ENCODE assay signal across 10 mouse cellular contexts in genomic region chr4:63405051-63405450, GRCm38 (mm10). TPM values are rescaled to one million over a fixed set of nuclear protein-coding genes. Genes with fewer than 3 reads are reported as not detected.
DNase-seq lines count a peak whose midpoint lies in the region; ATAC-seq lines count a peak whose summit lies in the region.
"Had no signal": no experiment of that assay in that cellular context is flagged by ENCODE, and none has a peak within 500 bp of the region (broad histone marks: within the 10 kb centered on the region; RNA-seq: fewer than 3 reads in every experiment).

No protein-coding gene starts in this region.

- no peak overlapping the region for H3K4me3 ChIP-seq in midbrain, embryonic 13.5 days (replicated peaks)
- H3K4me3 ChIP-seq in midbrain, embryonic 15.5 days, result no peak overlapping the region
- H3K4me3 ChIP-seq in forebrain, embryonic 14.5 days (ENCODE audit: low read depth, low read length), result no peak overlapping the region
- no peak overlapping the region for H3K4me3 ChIP-seq in kidney, embryonic 14.5 days (ENCODE audit: low read length)

- no peak overlapping the region for H3K4me2 ChIP-seq in midbrain, embryonic 13.5 days (replicated peaks)
- H3K4me2 ChIP-seq in midbrain, embryonic 15.5 days, result no peak overlapping the region
- H3K4me2 ChIP-seq in forebrain, embryonic 14.5 days (ENCODE audit: low read length), result peak overlapping the region; percentile 16; the same call in 1 of the 2 replicates
- no peak overlapping the region for H3K4me2 ChIP-seq in kidney, embryonic 14.5 days (replicated peaks; ENCODE audit: low read depth, low read length)

- H3K27me3 ChIP-seq in midbrain, embryonic 13.5 days, result no peaks in the 10 kb centered on the region
- H3K27me3 ChIP-seq in midbrain, embryonic 15.5 days (replicated peaks), result no peaks in the 10 kb centered on the region
- H3K27me3 ChIP-seq in forebrain, embryonic 14.5 days (replicated peaks; ENCODE audit: control insufficient read depth, insufficient read depth, low read length), result no peaks in the 10 kb centered on the region
- H3K27me3 ChIP-seq in kidney, embryonic 14.5 days (ENCODE audit: control insufficient read depth, insufficient read depth, low read length), result no peaks in the 10 kb centered on the region

- 25% methylated on average over 7 of the region's 7 CpGs for WGBS in midbrain, embryonic 13.5 days
- WGBS in midbrain, embryonic 15.5 days, result 11% methylated on average over 7 of the region's 7 CpGs
- 7% methylated on average over 7 of the region's 7 CpGs for WGBS in forebrain, embryonic 14.5 days
- WGBS in kidney, embryonic 14.5 days, result 15% methylated on average over 7 of the region's 7 CpGs

- H3K27ac ChIP-seq in midbrain, embryonic 13.5 days, result peak overlapping the region; percentile 45
- H3K27ac ChIP-seq in midbrain, embryonic 15.5 days, result no peak overlapping the region
- peak overlapping the region; percentile 92 for H3K27ac ChIP-seq in forebrain, embryonic 14.5 days (ENCODE audit: low read depth, low read length)
- H3K27ac ChIP-seq in kidney, embryonic 14.5 days (ENCODE audit: low read depth, low read length), result no peak overlapping the region

- peak; percentile 84 for DNase-seq in forebrain, embryonic 14.5 days (ENCODE audit: low spot score)
- DNase-seq in thymus, postnatal 4 days, result peak; percentile 70
- no peak for DNase-seq in right cerebral cortex, postnatal 25 days
- no peak for DNase-seq in c-Kit-positive CD71-positive TER-119-positive erythroid progenitor cells, embryonic 14.5 days (ENCODE audit: low spot score)

- H3K9ac ChIP-seq in midbrain, embryonic 13.5 days (replicated peaks), result no peak overlapping the region
- no peak overlapping the region for H3K9ac ChIP-seq in midbrain, embryonic 15.5 days
- no peak overlapping the region for H3K9ac ChIP-seq in forebrain, embryonic 14.5 days (ENCODE audit: low read length)
- no peak overlapping the region for H3K9ac ChIP-seq in kidney, embryonic 14.5 days (ENCODE audit: low read depth, low read length)

- peaks cover 73% of the 10 kb centered on the region for H3K4me1 ChIP-seq in midbrain, embryonic 13.5 days (replicated peaks)
- H3K4me1 ChIP-seq in midbrain, embryonic 15.5 days, result peaks cover 53% of the 10 kb centered on the region
- H3K4me1 ChIP-seq in forebrain, embryonic 14.5 days (ENCODE audit: control insufficient read depth, insufficient read depth, low read length), result peaks cover 70% of the 10 kb centered on the region
- peaks cover 51% of the 10 kb centered on the region for H3K4me1 ChIP-seq in kidney, embryonic 14.5 days (ENCODE audit: control insufficient read depth, insufficient read depth, low read length)

- peak; percentile 1; the same call in 1 of the 2 replicates for ATAC-seq in midbrain, embryonic 13.5 days
- no peak for ATAC-seq in midbrain, embryonic 15.5 days (replicated peaks)
- ATAC-seq in forebrain, embryonic 14.5 days, result peak; percentile 38
- peak; percentile 18 for ATAC-seq in megakaryocyte progenitor cell, adult 5-6 weeks (replicated peaks; ENCODE audit: poor library complexity)
- ATAC-seq in kidney, embryonic 14.5 days (ENCODE audit: low FRiP score, low TSS enrichment), result no peak

- no peaks in the 10 kb centered on the region for H3K36me3 ChIP-seq in midbrain, embryonic 13.5 days
- H3K36me3 ChIP-seq in midbrain, embryonic 15.5 days (replicated peaks), result no peaks in the 10 kb centered on the region
- peaks cover 3% of the 10 kb centered on the region; the same call in 1 of the 2 replicates for H3K36me3 ChIP-seq in forebrain, embryonic 14.5 days (ENCODE audit: control insufficient read depth, insufficient read depth, low read length)
- H3K36me3 ChIP-seq in kidney, embryonic 14.5 days (ENCODE audit: control insufficient read depth, insufficient read depth, low read length), result no peaks in the 10 kb centered on the region

- no peaks in the 10 kb centered on the region for H3K9me3 ChIP-seq in midbrain, embryonic 13.5 days
- H3K9me3 ChIP-seq in midbrain, embryonic 15.5 days, result no peaks in the 10 kb centered on the region
- no peaks in the 10 kb centered on the region for H3K9me3 ChIP-seq in forebrain, embryonic 14.5 days (replicated peaks; ENCODE audit: control insufficient read depth, low read length)
- no peaks in the 10 kb centered on the region for H3K9me3 ChIP-seq in kidney, embryonic 14.5 days (ENCODE audit: control insufficient read depth, low read length)

RNA-seq across cellular contexts. Expression of gene Akna, which starts 1.9 kb away (rescaled TPM):
- polyA plus RNA-seq in midbrain, embryonic 13.5 days (2015; fragmentation: Nextera tagmentation; extraction: Ambion mirVana), result 10.7 and 11.8 TPM in 2 replicates
- polyA plus RNA-seq in midbrain, embryonic 15.5 days (2015; fragmentation: Nextera tagmentation; extraction: Ambion mirVana), result 7.0 and 7.7 TPM in 2 replicates
- 5.7 and 8.5 TPM in 2 replicates for polyA plus RNA-seq in forebrain, embryonic 14.5 days (2014; fragmentation: Nextera tagmentation; extraction: Ambion mirVana)
- 20.9 and 26.7 TPM in 2 replicates for total RNA-seq in megakaryocyte progenitor cell, adult 5-6 weeks (2015)
- 11.8 and 13.7 TPM in 2 replicates for total RNA-seq in megakaryocyte progenitor cell, adult 5-6 weeks (2017)
- 4.1 and 7.3 TPM in 2 replicates for polyA plus RNA-seq in kidney, embryonic 14.5 days (2014; fragmentation: Nextera tagmentation; extraction: Ambion mirVana)

RNA-seq across cellular contexts. Expression of gene Orm2, which starts 42.8 kb away (rescaled TPM):
- polyA plus RNA-seq in midbrain, embryonic 13.5 days (2015; fragmentation: Nextera tagmentation; extraction: Ambion mirVana), result not detected in 2 replicates
- polyA plus RNA-seq in midbrain, embryonic 15.5 days (2015; fragmentation: Nextera tagmentation; extraction: Ambion mirVana), result not detected in 2 replicates
- not detected in 2 replicates for polyA plus RNA-seq in forebrain, embryonic 14.5 days (2014; fragmentation: Nextera tagmentation; extraction: Ambion mirVana)
- not detected in 2 replicates for total RNA-seq in megakaryocyte progenitor cell, adult 5-6 weeks (2015)
- total RNA-seq in megakaryocyte progenitor cell, adult 5-6 weeks (2017), result not detected in 2 replicates
- not detected in 2 replicates for polyA plus RNA-seq in kidney, embryonic 14.5 days (2014; fragmentation: Nextera tagmentation; extraction: Ambion mirVana)
- polyA plus RNA-seq: limb, embryonic 14.5 days; stomach, embryonic 16.5 days had no signal

RNA-seq across cellular contexts. Expression of gene Orm3, which starts 49.1 kb away (rescaled TPM):
- polyA plus RNA-seq in midbrain, embryonic 13.5 days (2015; fragmentation: Nextera tagmentation; extraction: Ambion mirVana), result not detected in 2 replicates
- not detected in 2 replicates for polyA plus RNA-seq in midbrain, embryonic 15.5 days (2015; fragmentation: Nextera tagmentation; extraction: Ambion mirVana)
- not detected in 2 replicates for polyA plus RNA-seq in forebrain, embryonic 14.5 days (2014; fragmentation: Nextera tagmentation; extraction: Ambion mirVana)
- not detected in 2 replicates for total RNA-seq in megakaryocyte progenitor cell, adult 5-6 weeks (2015)
- total RNA-seq in megakaryocyte progenitor cell, adult 5-6 weeks (2017), result not detected in 2 replicates
- polyA plus RNA-seq in kidney, embryonic 14.5 days (2014; fragmentation: Nextera tagmentation; extraction: Ambion mirVana), result not detected in 2 replicates
- polyA plus RNA-seq: limb, embryonic 14.5 days; stomach, embryonic 16.5 days had no signal

Comparison
In these comparisons a context has a peak if more than half of its experiments do, and no peak if none do; other contexts are left out.
1. ATAC-seq: peak in midbrain, embryonic 13.5 days (single experiment), forebrain, embryonic 14.5 days (single experiment) and megakaryocyte progenitor cell, adult 5-6 weeks (single experiment); none in midbrain, embryonic 15.5 days (single experiment) and kidney, embryonic 14.5 days (single experiment).
2. H3K27ac ChIP-seq: peak in midbrain, embryonic 13.5 days (single experiment) and forebrain, embryonic 14.5 days (single experiment); none in midbrain, embryonic 15.5 days (single experiment) and kidney, embryonic 14.5 days (single experiment).
3. DNase-seq: peak in forebrain, embryonic 14.5 days (single experiment) and thymus, postnatal 4 days (single experiment); none in right cerebral cortex, postnatal 25 days (single experiment) and c-Kit-positive CD71-positive TER-119-positive erythroid progenitor cells, embryonic 14.5 days (single experiment).